Mouse (Mus musculus) cortical plate, adult 2 months (tissue): Measurements from ENCODE around the gene Pnpla5. TPM values are rescaled to one million over a fixed set of nuclear protein-coding genes. Genes with fewer than 3 reads are reported as not detected.
"Not testable (repeated sequence)": the region's sequence is repeated elsewhere in the genome, so short reads cannot be mapped to it uniquely, and the experiment has no call there.

Source experiments
- H3K27ac ChIP-seq: fragments of 200-500 bp; 2 replicates; pipeline ENCODE4 v1.5.1; 2012; ENCODE audit warnings: low read length, control low read depth, inconsistent platforms; ENCODE audit not compliant: insufficient read depth
- H3K4me1 ChIP-seq: fragments of 200-500 bp; 2 replicates; pipeline ENCODE4 v1.6.1; 2011; ENCODE audit warnings: low read length; ENCODE audit not compliant: control insufficient read depth, insufficient read depth
- H3K4me3 ChIP-seq: fragments of 200-500 bp; 2 replicates; pipeline ENCODE4 v1.5.1; 2011; ENCODE audit warnings: mild to moderate bottlenecking, low read length, control low read depth; ENCODE audit not compliant: insufficient read depth
- CTCF ChIP-seq: fragments of 200-500 bp; IDR thresholded peaks from 2 replicates; pipeline ENCODE4 v1.5.1; 2011; ENCODE audit warnings: mild to moderate bottlenecking, control low read depth, low read length; ENCODE audit not compliant: insufficient read depth; ENCODE audit errors: extremely low read depth
- POLR2A ChIP-seq: fragments of 200-500 bp; IDR thresholded peaks from 2 replicates; pipeline ENCODE4 v1.6.1; 2011; ENCODE audit warnings: mild to moderate bottlenecking, low read length, control low read depth; ENCODE audit not compliant: insufficient read depth; ENCODE audit errors: extremely low read depth
- polyA plus RNA-seq: library from polyadenylated mRNA; depleted of rRNA; stranded (reverse); fragments of >200 nt; gene quantifications from 2 replicates; pipeline ENCODE4 v1.2.3, GENCODE M21; 2012

Pnpla5 gene
- polyA plus RNA-seq, 1 experiment, result not detected

GRCm38 (mm10) chr15:84124086-84124485 is 1.1 kb upstream of the Pnpla5 start:
- H3K4me3 ChIP-seq, result no peak overlapping the region
- H3K4me1 ChIP-seq, result no peaks in the 10 kb centered on the region

GRCm38 (mm10) chr15:84121036-84121435 is 1.9 kb downstream of the Pnpla5 start:
- no peak overlapping the region for H3K4me3 ChIP-seq
- H3K4me1 ChIP-seq, result no peaks in the 10 kb centered on the region
- TF ChIP-seq POLR2A (no peak), CTCF (no peak)
- no peak overlapping the region for H3K27ac ChIP-seq

More at GRCm38 (mm10) chr15:84124086-84124485, 1.1 kb upstream of the Pnpla5 start:
- no peak overlapping the region for H3K27ac ChIP-seq
- TF ChIP-seq POLR2A (no peak), CTCF (0 out of 2 replicates have a peak, but pooled peaks have one; percentile 7)

- H3K4me3 ChIP-seq, result no peak overlapping the region
- H3K27ac ChIP-seq, result no peak overlapping the region
- no peaks in the 10 kb centered on the region for H3K4me1 ChIP-seq
Observed at GRCm38 (mm10) chr15:84120612-84121011, 2.4 kb downstream of the Pnpla5 start.

GRCm38 (mm10) chr15:84116466-84116865 is 6.5 kb downstream of the Pnpla5 start:
- Histone ChIP-seq H3K27ac (no peak overlapping the region), H3K4me1 (no peaks in the 10 kb centered on the region), H3K4me3 (no peak overlapping the region)
- TF ChIP-seq CTCF (no peak), POLR2A (no peak)

More at GRCm38 (mm10) chr15:84120612-84121011, 2.4 kb downstream of the Pnpla5 start:
- TF ChIP-seq CTCF (peak; percentile 72), POLR2A (no peak)

- Histone ChIP-seq H3K4me1 (no peaks in the 10 kb centered on the region), H3K27ac (no peak overlapping the region), H3K4me3 (no peak overlapping the region)
- no peak for TF ChIP-seq POLR2A
- peak; percentile 51 for TF ChIP-seq CTCF
Observed at GRCm38 (mm10) chr15:84115727-84116126, 7.2 kb downstream of the Pnpla5 start.

GRCm38 (mm10) chr15:84113873-84114272 is 9.1 kb downstream of the Pnpla5 start:
- H3K4me1 ChIP-seq, result no peaks in the 10 kb centered on the region
- TF ChIP-seq CTCF, result no peak
- no peak for TF ChIP-seq POLR2A
- H3K27ac ChIP-seq, result no peak overlapping the region
- H3K4me3 ChIP-seq, result no peak overlapping the region

GRCm38 (mm10) chr15:84108899-84109298 is 14.1 kb downstream of the Pnpla5 start:
- TF ChIP-seq POLR2A (no peak), CTCF (no peak)
- Histone ChIP-seq H3K4me1 (0 out of 2 replicates have a peak, but pooled peaks cover under 1% of the 10 kb centered on the region), H3K27ac (no peak overlapping the region), H3K4me3 (no peak overlapping the region)

- TF ChIP-seq CTCF, result no peak
- TF ChIP-seq POLR2A, result no peak
Observed at GRCm38 (mm10) chr15:84105924-84106500, 17.0 kb downstream of the Pnpla5 start.

GRCm38 (mm10) chr15:84105105-84105923 is 17.7 kb downstream of the Pnpla5 start, which contains the start of gene Sult4a1:
TSS of gene Sult4a1 (minus strand) at chr15:84105754.
- Histone ChIP-seq H3K4me1 (peaks cover 8% of the 10 kb centered on the region), H3K4me3 (peak within 1 kb of the TSS; percentile 99), H3K27ac (peak within 1 kb of the TSS; percentile 89)
- TF ChIP-seq CTCF (no peak), POLR2A (peak; percentile 71; the same call in 1 of the 2 replicates)

More at GRCm38 (mm10) chr15:84105924-84106500, 17.0 kb downstream of the Pnpla5 start:
- Histone ChIP-seq H3K4me1 (peaks cover 8% of the 10 kb centered on the region), H3K4me3 (peak overlapping the region; percentile 99), H3K27ac (peak overlapping the region; percentile 89)

GRCm38 (mm10) chr15:84104626-84105025 is 18.3 kb downstream of the Pnpla5 start:
- TF ChIP-seq POLR2A, result no peak
- no peak for TF ChIP-seq CTCF
- Histone ChIP-seq H3K4me3 (peak overlapping the region; percentile 99), H3K4me1 (peaks cover 8% of the 10 kb centered on the region), H3K27ac (peak overlapping the region; percentile 89)

GRCm38 (mm10) chr15:84097536-84097935 is 25.4 kb downstream of the Pnpla5 start:
- H3K4me1 ChIP-seq, result peaks cover 16% of the 10 kb centered on the region
- not testable (repeated sequence) for H3K4me3 ChIP-seq, H3K27ac ChIP-seq
